Mouse (Mus musculus): ENCODE results near the gene Ddx56.

Gene Ddx56

GRCm38 (mm10) chr11:6267320-6268254 is at the start of gene Ddx56:
Gene Ddx56, minus strand, starts transcription at chr11:6267772.
- DNase-seq (ENCODE audit: low read depth, low spot score), result peak; percentile 97

DNA sequence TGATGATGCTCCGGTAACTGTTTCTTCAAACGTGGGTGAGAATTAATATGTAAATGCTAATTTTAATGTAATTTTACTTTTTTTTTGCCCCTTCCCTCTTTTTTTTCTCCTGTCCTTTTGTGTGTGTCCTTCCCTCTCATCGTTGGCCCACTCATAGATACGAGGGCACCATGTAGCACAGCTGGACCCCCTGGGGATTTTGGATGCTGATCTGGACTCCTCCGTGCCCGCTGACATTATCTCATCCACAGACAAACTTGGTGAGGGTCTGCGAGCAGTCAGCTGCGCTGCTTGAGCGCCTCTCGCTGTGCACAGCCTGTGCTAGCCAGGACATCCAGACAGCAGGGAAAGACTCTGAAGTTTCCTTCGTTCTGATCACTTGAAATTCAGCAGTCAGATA is 49.2 kb upstream of the Ddx56 start:
- DNase-seq (ENCODE audit: low read depth, low spot score), result no peak

GRCm38 (mm10) chr11:6313874-6314406 is 46.4 kb upstream of the Ddx56 start:
- peak; percentile 39 for DNase-seq (ENCODE audit: low read depth, low spot score)

- DNase-seq (ENCODE audit: low read depth, low spot score), result no peak
Observed at GRCm38 (mm10) chr11:6308181-6308580, 40.6 kb upstream of the Ddx56 start.

DNA sequence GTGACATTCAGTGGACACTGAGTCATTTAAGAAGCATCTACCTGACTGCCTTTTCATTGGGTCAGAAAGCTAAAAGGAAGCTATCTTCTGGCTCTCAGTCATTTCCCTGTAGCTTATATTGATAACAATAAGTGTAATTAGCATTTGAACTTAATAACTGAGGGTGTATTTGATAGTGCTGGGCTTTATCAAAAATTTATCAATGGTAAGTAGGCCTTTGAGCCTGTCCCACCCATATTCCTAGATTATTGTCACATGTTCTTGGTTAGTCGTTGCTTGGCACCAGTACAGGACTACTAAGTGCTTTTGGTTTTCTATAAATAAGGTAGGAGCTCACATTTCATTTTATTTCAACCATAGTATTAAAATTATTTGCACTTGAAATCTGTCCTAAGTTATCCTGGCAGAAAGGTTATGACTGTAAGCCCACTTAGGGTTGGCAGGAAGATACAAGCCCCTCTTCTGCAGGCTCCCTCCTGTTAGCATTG is 38.4 kb upstream of the Ddx56 start:
- no peak for DNase-seq (ENCODE audit: low read depth, low spot score)

DNA sequence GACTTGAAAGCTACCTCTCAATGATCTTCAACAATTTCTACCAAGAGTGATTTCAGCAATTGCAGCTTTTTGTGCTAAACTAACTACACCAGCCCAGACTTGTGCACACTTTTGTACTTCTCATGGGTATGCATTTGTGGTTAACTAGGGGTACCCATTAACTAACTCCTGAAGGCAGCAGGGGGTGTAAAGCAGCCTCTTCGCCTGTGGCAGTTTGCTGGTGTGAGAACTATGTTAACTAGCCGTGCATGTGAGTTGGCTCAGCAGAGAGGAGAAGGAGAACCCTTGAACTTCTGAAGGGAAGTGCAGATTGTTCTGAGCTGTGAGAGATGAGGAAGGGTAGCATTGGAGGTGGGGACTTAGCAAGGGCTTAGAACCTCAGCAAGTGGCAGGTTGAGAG is 35.2 kb upstream of the Ddx56 start:
- DNase-seq (ENCODE audit: low read depth, low spot score), result no peak

DNA sequence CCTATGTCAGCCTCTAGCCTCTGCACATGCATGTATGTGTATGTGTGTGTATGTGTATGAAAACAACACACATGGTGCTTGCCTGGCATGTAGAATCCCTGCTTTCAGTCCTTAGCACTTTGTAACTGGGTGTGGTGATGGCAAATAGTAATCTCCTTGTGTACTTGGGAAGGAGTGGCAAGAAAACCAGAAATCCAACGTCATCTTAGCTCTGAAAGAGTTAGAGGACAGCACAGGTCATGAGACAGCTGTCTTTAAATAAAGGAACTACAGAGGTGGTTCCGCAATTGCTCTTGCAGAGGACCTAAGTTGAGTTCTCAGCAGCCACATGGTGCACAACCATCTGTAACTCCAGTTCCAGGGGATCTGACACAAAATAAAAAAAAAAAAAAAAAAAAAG is 31.9 kb upstream of the Ddx56 start:
- DNase-seq (ENCODE audit: low read depth, low spot score), result no peak

GRCm38 (mm10) chr11:6296077-6296476 is 28.5 kb upstream of the Ddx56 start:
- DNase-seq (ENCODE audit: low read depth, low spot score), result no peak

DNA sequence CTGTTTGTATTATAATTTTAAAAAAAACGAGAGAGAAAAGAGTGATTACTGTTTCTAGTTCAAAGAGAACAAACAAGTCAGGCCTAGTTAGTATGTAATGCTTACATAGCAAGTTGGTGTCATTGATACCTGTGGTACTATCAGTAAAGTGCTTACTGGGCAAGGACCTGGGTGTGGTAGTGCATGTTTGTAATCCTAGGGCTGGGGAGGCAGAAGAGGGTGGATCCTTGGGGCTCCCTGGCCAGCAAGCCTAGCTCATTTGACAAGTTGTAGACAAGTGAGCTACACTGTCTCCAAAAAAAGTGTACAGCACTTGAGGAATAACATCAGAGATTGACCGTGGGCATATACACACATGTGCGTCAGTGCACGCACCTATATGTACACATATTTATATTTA is 27.1 kb upstream of the Ddx56 start:
- no peak for DNase-seq (ENCODE audit: low read depth, low spot score)

DNA sequence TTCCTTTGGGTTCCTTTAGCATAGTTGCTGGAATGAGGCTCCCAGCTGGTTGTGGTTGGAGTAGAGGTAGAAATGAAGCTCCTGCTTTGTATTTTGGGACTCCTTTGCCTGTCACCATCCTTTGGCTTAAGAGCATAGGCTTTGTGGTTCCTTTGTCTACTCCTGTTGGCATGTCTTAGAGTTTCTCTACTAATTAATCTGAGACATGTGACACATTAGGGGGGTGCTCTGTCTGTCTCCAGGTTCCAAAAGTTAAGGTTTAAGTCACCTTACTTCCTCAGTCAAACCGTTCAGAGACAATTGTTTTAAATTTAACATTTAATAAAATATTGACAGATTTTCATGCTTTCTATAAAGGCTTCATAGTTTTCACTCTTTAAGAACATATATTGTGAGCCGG is 26.0 kb upstream of the Ddx56 start:
- no peak for DNase-seq (ENCODE audit: low read depth, low spot score)

DNA sequence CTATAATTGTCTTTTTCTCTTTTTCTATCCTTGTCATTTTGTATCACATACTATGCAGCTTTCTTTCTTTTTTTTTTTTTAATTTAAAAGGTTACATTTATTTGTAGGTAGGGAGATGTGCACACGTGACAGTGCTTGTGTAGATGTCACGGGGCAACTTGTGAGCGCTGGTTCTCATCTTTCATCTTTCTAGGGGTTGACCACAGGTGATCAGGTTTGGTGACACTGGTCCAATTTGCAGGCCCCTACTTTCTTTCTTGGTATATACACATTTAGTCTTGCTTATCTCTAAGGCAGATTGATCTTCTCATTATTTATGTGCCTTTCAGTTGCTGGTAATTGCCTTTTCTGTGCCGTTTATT is 25.4 kb upstream of the Ddx56 start:
- DNase-seq (ENCODE audit: low read depth, low spot score), result no peak

GRCm38 (mm10) chr11:6292116-6292987 is 24.8 kb upstream of the Ddx56 start:
- peak; percentile 80 for DNase-seq (ENCODE audit: low read depth, low spot score)

GRCm38 (mm10) chr11:6291401-6292115 is 24.0 kb upstream of the Ddx56 start, which contains the start of gene Ogdh:
Gene Ogdh, plus strand, starts transcription at chr11:6291633.
- DNase-seq (ENCODE audit: low read depth, low spot score), result peak; percentile 94

GRCm38 (mm10) chr11:6290883-6291282 is 23.3 kb upstream of the Ddx56 start:
- DNase-seq (ENCODE audit: low read depth, low spot score), result no peak

DNA sequence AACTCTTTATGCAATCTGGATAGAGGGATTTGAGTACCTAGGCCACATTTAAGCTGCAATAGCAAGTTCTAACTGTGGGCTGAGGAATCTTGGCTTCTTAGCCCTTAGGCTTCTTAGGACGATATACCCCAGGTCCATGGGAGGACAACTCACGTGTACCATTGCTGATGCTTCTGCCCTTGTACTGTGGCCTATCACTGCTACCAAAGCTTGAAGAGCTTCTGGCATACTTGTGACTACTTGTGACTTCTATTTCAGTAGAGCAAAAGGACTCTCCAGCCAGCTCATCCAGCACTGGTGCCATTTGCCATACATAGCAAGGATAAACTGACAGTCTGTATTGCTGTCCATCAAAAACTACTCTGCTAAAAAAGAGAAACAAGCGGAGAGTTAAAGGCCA is 22.6 kb upstream of the Ddx56 start:
- DNase-seq (ENCODE audit: low read depth, low spot score), result no peak

DNA sequence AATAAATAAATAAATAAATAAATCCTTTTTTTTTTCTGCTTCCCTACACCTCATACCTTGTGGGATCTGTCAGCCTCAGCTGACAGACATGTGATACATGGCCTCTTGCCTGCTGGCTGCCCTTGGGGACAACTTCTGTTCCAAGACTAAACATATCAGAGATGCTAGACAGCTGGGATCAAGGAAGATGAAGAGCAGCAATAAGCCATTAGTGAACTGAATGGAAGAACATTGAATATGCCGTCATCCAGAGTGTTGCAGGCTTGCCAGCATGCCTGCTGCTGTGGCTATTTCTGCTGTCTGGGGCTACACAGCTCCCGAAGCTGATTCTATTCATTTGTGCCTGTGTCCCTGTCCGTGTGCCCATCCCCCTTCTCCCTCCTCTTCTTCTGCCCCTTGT is 15.4 kb upstream of the Ddx56 start:
- DNase-seq (ENCODE audit: low read depth, low spot score), result no peak

DNA sequence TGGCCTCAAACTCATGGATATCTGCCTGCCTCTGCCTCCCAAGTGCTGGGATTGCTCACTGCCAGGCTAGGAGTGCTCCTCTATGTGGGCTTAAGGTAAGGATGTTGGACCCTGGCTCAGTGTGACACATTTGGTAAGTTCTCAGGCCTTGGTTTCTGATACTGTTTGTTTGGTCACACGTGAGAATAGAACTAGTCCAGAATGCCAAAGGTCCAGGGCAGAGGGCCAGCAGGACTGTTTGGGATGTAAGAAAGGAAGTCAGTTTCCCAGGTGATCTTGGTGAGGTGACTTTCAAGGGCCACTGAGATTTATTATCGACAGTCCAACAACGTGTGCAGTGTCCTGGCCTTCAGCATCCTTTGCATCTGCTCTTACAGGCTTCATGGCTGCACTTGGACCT is 8.9 kb upstream of the Ddx56 start:
- DNase-seq (ENCODE audit: low read depth, low spot score), result no peak

GRCm38 (mm10) chr11:6275094-6275484 is 7.5 kb upstream of the Ddx56 start:
- DNase-seq (ENCODE audit: low read depth, low spot score), result no peak

- DNase-seq (ENCODE audit: low read depth, low spot score), result peak; percentile 94
Observed at GRCm38 (mm10) chr11:6274387-6275093, 7.0 kb upstream of the Ddx56 start, which contains the start of gene Tmed4. Gene Tmed4, minus strand, starts transcription at chr11:6274870.

GRCm38 (mm10) chr11:6273607-6274006 is 6.0 kb upstream of the Ddx56 start:
- no peak for DNase-seq (ENCODE audit: low read depth, low spot score)

DNA sequence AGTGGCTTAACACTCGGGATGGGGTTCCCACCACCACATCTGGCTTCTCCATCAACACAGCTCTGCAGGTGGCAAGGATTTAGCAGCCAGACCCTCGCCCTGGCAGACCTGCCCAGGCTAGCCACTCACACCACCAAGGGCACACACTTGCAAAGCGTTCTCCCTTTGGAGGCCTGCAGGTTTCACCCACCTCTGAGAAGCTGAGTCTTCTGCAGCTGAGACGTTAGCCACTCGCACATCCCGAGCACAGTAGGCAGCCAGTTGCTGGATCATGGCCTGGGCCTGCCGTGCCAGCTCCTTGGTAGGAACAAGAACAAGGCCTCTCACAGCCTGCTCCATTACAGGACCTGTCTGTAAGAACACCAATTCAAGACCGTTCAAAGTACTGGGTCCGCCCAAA is 951 bp downstream of the Ddx56 start:
- DNase-seq (ENCODE audit: low read depth, low spot score), result no peak
